Mouse (Mus musculus): Measurements from ENCODE around the gene Lrmda.

- TF ChIP-seq CTCF (IDR thresholded peaks at IDR 0.05; ENCODE audit: extremely low read depth, insufficient read length, insufficient replicate concordance, low read depth, low read length) (no peak), POLR2A (IDR thresholded peaks at IDR 0.05; ENCODE audit: low read depth, low read length) (no peak)
These were observed 659.6 kb downstream of the Lrmda start for GRCm38 (mm10) chr14:22679008-22679704.
